Mouse (Mus musculus) brain, embryonic 14.5 days (tissue): ENCODE results near the gene Luc7l2.

Experiments used
- CTCF ChIP-seq: fragments of 200-500 bp; IDR thresholded peaks from 2 replicates; pipeline ENCODE4 v1.5.1; 2012; ENCODE audit warnings: inconsistent platforms, mild to moderate bottlenecking, moderate library complexity, borderline replicate concordance; ENCODE audit not compliant: insufficient read depth, insufficient read length; ENCODE audit errors: extremely low read depth
- POLR2A ChIP-seq: fragments of 200-500 bp; IDR thresholded peaks from 2 replicates; pipeline ENCODE4 v1.6.1; 2012; ENCODE audit warnings: mild to moderate bottlenecking, inconsistent platforms, borderline replicate concordance; ENCODE audit not compliant: poor library complexity, insufficient read depth, insufficient read length, severe bottlenecking; ENCODE audit errors: extremely low read depth

- TF ChIP-seq POLR2A (no peak), CTCF (no peak)
Measured at GRCm38 (mm10) chr6:38627486-38627885, 76.4 kb downstream of the Luc7l2 start.
